Mouse (Mus musculus) intestine, postnatal 0 days (tissue): ENCODE data around the gene Ikbkg. TPM values are rescaled to one million over a fixed set of nuclear protein-coding genes. Genes with fewer than 3 reads are reported as not detected.

Experiments used
- ATAC-seq: fragments of 200-750 bp; cut with Nextera tagmentation; 2 replicates; pipeline ENCODE4 v1.8.0; 2017; ENCODE audit warnings: mild to moderate bottlenecking, moderate TSS enrichment, moderate library complexity
- H3K27ac ChIP-seq: fragments of 300-500 bp; sonication (generic); 2 replicates; pipeline ENCODE4 v1.5.1; 2014; ENCODE audit warnings: mild to moderate bottlenecking, low read depth, low read length, moderate library complexity
- H3K27me3 ChIP-seq: fragments of 300-500 bp; sonication (generic); replicated peaks from 2 replicates; pipeline ENCODE4 v1.6.1; 2014; ENCODE audit warnings: low read length, mixed read lengths; ENCODE audit not compliant: control insufficient read depth, insufficient read depth
- H3K36me3 ChIP-seq: fragments of 300-500 bp; sonication (generic); 2 replicates; pipeline ENCODE4 v1.6.1; 2014; ENCODE audit warnings: mild to moderate bottlenecking, moderate library complexity; ENCODE audit not compliant: control insufficient read depth, insufficient read depth
- H3K4me1 ChIP-seq: fragments of 300-500 bp; sonication (generic); replicated peaks from 2 replicates; pipeline ENCODE4 v1.6.1; 2014; ENCODE audit warnings: antibody characterized with exemption, low read length, mixed read lengths; ENCODE audit not compliant: control insufficient read depth, insufficient read depth
- H3K4me2 ChIP-seq: fragments of 300-500 bp; sonication (generic); replicated peaks from 2 replicates; pipeline ENCODE4 v1.6.1; 2014; ENCODE audit warnings: low read depth, mild to moderate bottlenecking, moderate library complexity
- H3K4me3 ChIP-seq: fragments of 300-500 bp; sonication (generic); 2 replicates; pipeline ENCODE4 v1.5.1; 2014; ENCODE audit warnings: low read depth, low read length
- H3K9ac ChIP-seq: fragments of 300-500 bp; sonication (generic); 2 replicates; pipeline ENCODE4 v1.6.1; 2014; ENCODE audit warnings: mild to moderate bottlenecking, low read depth, low read length
- H3K9me3 ChIP-seq: fragments of 300-500 bp; sonication (generic); 2 replicates; pipeline ENCODE4 v1.6.1; 2016; ENCODE audit warnings: mixed run types; ENCODE audit not compliant: control insufficient read depth
- CTCF ChIP-seq: sonication (generic); IDR thresholded peaks from 2 replicates; pipeline ENCODE4 v1.5.1; 2016; ENCODE audit warnings: low read depth, mild to moderate bottlenecking, control low read depth, antibody characterized with exemption, moderate library complexity
- WGBS: fragments of 180-500 bp; shearing (Covaris S2); extraction: QIAGEN DNeasy Blood & Tissue Kit; methylation state at CpG from one replicate; pipeline ENCODE4 v1.1.7; 2014; 5-methylcytosine and 5-hydroxymethylcytosine counted together
- polyA plus RNA-seq: library from polyadenylated mRNA; unstranded; fragments of >200 nt; fragmentation: Nextera tagmentation; extraction: Ambion mirVana; gene quantifications from 2 replicates; pipeline ENCODE4 v1.2.1, GENCODE M21; 2015

The Ikbkg gene
- polyA plus RNA-seq, 1 experiment from 2014 or later, result 12.0 TPM

DNA sequence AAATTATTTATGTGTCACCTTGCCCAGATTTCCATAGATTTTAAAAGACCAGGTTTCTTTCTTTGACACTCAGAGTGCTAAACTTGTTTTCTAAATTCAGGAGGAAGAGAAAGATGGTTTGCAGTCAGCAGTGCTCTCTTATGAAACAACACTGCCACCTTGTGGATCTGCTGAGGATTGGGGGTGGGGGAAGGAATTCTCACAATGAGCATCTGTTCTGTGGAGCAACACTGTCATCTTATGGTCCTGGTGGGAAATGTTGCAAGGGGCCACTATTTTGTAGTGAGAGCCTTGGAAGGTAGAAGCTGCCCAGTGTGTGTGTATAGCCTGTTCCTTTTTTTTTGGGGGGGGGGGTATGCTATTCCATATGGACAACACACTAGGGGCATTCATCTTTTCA lies 20.3 kb downstream of the Ikbkg start:
- Histone ChIP-seq H3K4me1 (no peaks in the 10 kb centered on the region), H3K36me3 (no peaks in the 10 kb centered on the region), H3K27ac (no peak overlapping the region), H3K9ac (no peak overlapping the region), H3K4me3 (no peak overlapping the region), H3K4me2 (no peak overlapping the region), H3K27me3 (no peaks in the 10 kb centered on the region), H3K9me3 (no peaks in the 10 kb centered on the region)
- peak; percentile 56; the same call in 1 of the 2 replicates for ATAC-seq
- TF ChIP-seq CTCF, result peak; percentile 96

DNA sequence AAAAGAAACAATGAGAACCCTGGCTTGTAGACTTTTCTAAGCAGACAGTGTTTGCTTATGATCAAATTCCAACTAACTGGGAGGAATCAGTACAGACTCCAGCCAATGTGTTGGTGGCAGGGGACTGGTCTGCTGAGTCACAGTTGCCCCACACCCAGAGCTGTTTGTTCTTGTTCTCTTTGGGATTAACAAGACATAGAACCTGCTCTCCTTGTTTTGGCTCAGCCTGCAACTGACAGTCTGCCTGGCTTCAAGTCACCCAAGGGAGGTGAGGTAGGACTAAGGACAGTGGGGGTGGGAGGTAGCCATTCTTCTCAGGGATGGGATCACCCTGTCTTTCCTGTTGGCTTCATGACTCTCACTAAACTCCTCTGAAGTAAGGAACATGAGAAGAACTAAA lies 31.4 kb downstream of the Ikbkg start:
- no peak overlapping the region for H3K9ac ChIP-seq
- H3K27ac ChIP-seq, result no peak overlapping the region
- H3K9me3 ChIP-seq, result no peaks in the 10 kb centered on the region
- peak; percentile 36; the same call in 1 of the 2 replicates for ATAC-seq
- no peak for TF ChIP-seq CTCF
- no peaks in the 10 kb centered on the region for H3K36me3 ChIP-seq
- no peak overlapping the region for H3K4me2 ChIP-seq
- H3K27me3 ChIP-seq, result no peaks in the 10 kb centered on the region
- H3K4me3 ChIP-seq, result no peak overlapping the region
- H3K4me1 ChIP-seq, result no peaks in the 10 kb centered on the region

DNA sequence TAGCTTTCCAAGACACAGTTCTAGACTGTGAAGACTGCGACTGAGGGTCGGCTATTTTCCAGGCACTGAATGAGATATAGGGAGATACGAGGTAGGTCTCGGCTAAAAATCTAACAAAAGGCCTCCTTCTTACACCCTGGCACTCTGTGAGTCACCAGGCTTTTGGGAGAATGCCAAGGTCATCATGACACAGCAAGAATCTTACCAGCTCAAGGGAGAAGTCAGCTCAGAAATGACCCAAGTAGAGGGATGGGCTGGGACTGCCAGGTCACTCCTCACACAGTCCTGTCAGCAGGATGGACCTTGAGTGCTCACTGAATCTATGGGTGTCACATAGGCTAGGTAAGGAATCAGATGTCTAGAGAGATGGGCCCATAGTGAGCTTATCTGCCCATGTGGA lies 32.1 kb downstream of the Ikbkg start:
- H3K9ac ChIP-seq, result no peak overlapping the region
- no peaks in the 10 kb centered on the region for H3K4me1 ChIP-seq
- 74% methylated on average over 4 of the region's 4 CpGs for WGBS
- TF ChIP-seq CTCF, result no peak
- no peaks in the 10 kb centered on the region for H3K36me3 ChIP-seq
- no peaks in the 10 kb centered on the region for H3K9me3 ChIP-seq
- no peak for ATAC-seq
- no peak overlapping the region for H3K4me2 ChIP-seq
- no peak overlapping the region for H3K27ac ChIP-seq
- H3K27me3 ChIP-seq, result no peaks in the 10 kb centered on the region
- no peak overlapping the region for H3K4me3 ChIP-seq

DNA sequence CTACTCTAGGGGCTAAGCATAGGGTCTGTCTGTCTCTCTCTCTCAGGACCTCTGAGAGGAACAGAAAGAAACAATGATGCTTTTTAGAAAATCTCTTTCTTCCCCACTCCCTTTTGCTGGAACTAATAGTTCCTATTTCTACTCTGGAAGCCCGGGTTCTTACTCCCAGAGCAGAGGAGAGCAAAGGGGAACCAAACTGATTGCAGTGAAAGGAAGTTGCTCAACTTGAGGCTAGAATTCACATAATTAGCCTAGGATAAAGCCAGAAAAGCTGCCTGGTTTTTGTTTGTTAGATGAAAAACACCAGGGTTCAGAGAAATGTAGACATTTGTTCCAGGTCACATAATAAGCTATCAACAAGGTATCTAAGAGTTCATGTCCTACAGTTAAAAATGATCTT lies 33.2 kb downstream of the Ikbkg start:
- no peak for ATAC-seq
- Histone ChIP-seq H3K27me3 (no peaks in the 10 kb centered on the region), H3K9me3 (no peaks in the 10 kb centered on the region), H3K36me3 (no peaks in the 10 kb centered on the region), H3K4me2 (no peak overlapping the region), H3K4me3 (no peak overlapping the region), H3K9ac (no peak overlapping the region), H3K4me1 (no peaks in the 10 kb centered on the region), H3K27ac (no peak overlapping the region)
- TF ChIP-seq CTCF, result no peak
- WGBS, result 50% methylated on average over 1 of the region's 1 CpGs

DNA sequence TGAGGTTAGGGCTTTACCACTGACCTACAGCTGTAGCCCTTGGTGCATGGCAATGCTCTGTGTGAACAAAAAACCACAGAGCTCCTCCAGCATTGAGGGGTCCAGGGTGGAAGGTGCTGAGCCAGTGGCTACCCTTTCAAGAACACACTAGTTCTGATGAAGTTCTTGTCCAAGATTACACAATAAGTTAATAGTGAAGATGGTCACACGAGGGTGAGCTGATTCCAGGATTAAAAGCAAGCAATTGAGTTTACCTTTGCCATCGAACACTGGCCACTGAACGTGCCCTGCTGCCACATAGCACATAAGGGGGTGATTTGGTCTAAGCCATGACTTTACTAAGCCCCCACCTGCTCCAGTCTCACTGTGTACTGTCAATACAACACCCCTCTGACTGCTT lies 34.0 kb downstream of the Ikbkg start:
- H3K27ac ChIP-seq, result no peak overlapping the region
- no peaks in the 10 kb centered on the region for H3K36me3 ChIP-seq
- H3K9ac ChIP-seq, result no peak overlapping the region
- no peaks in the 10 kb centered on the region for H3K4me1 ChIP-seq
- no peak overlapping the region for H3K4me3 ChIP-seq
- 76% methylated on average over 3 of the region's 3 CpGs for WGBS
- no peaks in the 10 kb centered on the region for H3K27me3 ChIP-seq
- ATAC-seq, result no peak
- no peak for TF ChIP-seq CTCF
- no peaks in the 10 kb centered on the region for H3K9me3 ChIP-seq
- no peak overlapping the region for H3K4me2 ChIP-seq

DNA sequence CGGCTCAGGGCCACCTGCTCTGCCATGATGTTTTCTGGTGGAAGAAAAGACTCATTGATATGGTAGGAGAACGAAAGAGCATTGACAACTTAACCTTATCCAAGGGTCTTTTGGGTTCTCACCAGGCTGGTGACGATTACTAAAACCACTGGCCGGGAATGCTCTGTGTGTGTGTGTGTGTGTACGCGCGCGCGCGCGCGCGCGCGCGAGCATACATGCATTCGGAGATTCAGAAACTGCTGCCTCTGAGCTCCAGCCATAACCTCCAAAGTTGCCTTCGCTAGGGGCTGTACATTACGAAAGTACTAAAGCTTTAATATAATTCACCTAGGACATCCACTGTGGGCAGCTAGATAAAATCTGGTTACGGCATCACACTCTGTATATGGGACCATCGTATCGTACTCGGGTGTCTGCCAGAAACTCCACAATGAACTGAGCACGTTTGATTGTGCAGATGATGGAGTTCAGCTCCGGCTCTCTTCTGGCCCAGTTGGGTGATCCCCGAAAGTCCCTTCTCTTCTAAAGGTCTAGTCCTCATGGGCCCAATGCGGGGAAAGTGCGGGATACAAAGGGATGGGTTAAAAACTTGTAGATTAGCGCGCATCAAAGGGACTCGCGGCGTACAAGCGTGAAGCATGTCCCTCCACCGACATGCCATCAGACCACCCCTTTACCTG lies 35.2 kb downstream of the Ikbkg start:
- Histone ChIP-seq H3K4me1 (no peaks in the 10 kb centered on the region), H3K27me3 (no peaks in the 10 kb centered on the region), H3K27ac (peak overlapping the region; percentile 93; the same call in 1 of the 2 replicates), H3K36me3 (no peaks in the 10 kb centered on the region), H3K4me2 (peak overlapping the region; percentile 72), H3K9ac (0 out of 2 replicates have a peak overlapping the region, but pooled peaks have one; percentile 7), H3K9me3 (no peaks in the 10 kb centered on the region), H3K4me3 (peak overlapping the region; percentile 51)
- TF ChIP-seq CTCF, result no peak
- ATAC-seq, result no peak
- WGBS, result 22% methylated on average over 35 of the region's 35 CpGs

DNA sequence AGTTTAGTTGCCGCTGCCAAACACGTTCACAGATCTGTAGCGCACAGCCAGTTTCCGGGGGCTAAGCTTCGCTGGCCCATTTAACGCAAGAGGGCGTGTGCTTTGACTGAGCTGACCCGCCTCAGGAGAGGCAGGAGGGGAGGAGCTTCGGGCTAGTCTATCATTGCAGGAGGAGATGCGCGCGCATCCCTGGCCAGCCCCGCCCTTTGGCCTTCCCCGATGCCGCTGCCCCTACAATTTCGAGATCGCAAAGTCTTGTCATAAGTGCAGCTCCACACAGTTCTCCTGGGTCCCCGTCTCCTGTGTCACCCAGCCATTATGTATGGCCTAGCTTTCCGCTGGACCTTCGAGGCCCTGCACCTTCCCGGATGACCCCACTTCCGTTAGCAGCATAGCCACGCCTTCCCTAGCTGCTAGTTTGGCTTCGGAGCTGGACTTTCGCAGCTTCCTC lies 35.8 kb downstream of the Ikbkg start, which contains the start of gene G6pdx:
G6pdx (minus strand) TSS at position 369 of the 451 bp plus-strand sequence.
- TF ChIP-seq CTCF, result peak; percentile 58
- H3K27me3 ChIP-seq, result no peaks in the 10 kb centered on the region
- H3K4me2 ChIP-seq, result peak within 1 kb of the TSS; percentile 72
- no peaks in the 10 kb centered on the region for H3K4me1 ChIP-seq
- no peaks in the 10 kb centered on the region for H3K9me3 ChIP-seq
- H3K36me3 ChIP-seq, result no peaks in the 10 kb centered on the region; the same call in 1 of the 2 replicates
- peak; percentile 79 for ATAC-seq
- peak within 1 kb of the TSS; percentile 51 for H3K4me3 ChIP-seq
- WGBS, result 8% methylated on average over 25 of the region's 25 CpGs
- peak within 1 kb of the TSS; percentile 93 for H3K27ac ChIP-seq
- H3K9ac ChIP-seq, result peak within 1 kb of the TSS; percentile 57
